Mouse (Mus musculus) urinary bladder, adult 18-20 months (tissue): ENCODE results near the gene Rnase2b.
"Not testable (repeated sequence)": the region's sequence is repeated elsewhere in the genome, so short reads cannot be mapped to it uniquely, and the experiment has no call there.

Source experiments
- DNase-seq, 2 experiments: peaks; one replicate each; pipeline ENCODE4 v3.0.0; 2022; ENCODE audit warnings: low spot score in 2 of 2, mixed read lengths in 2 of 2

Gene Rnase2b

DNA sequence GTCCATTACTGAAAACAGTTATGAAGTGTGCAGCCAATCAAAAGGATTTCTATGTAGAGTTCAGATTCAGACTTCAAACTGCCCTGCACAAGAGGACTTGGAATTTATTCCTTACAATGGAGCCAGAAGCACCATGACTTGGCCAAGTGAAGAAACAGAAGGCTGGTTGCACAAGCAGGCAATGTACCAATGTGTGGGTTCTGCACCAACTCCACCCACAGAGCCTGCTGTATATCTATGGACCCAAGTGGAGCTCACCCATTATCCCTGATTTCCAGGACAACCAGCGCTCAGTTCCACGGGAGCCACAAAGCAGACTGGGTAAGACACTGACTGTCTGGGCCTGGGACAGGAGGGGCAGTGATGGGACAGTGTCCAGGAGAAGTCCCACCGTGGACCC lies at the start of gene Rnase2b:
TSS of gene Rnase2b (plus strand) at position 285 of the 400 bp plus-strand sequence.
- DNase-seq = not testable (repeated sequence)

DNA sequence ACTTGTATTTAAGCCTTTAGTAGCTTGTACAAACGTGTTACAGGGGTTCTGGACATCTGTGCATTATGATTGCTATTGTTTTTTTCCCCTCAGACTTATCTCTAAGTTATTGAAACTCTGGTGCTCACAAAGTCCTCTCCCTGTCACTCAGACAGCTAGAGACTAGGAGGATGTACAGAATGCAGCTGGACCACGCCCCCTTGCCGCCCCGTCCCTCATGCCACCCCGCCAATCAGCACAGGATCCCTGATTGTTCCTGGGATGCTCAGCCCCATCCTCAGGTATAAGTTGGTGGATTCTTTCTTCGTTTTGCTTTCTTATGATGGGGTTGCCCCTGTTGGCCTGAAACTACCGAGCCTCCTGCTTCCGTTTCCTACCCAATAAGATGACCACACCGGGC lies 48.6 kb upstream of the Rnase2b start:
- no peak for DNase-seq

DNA sequence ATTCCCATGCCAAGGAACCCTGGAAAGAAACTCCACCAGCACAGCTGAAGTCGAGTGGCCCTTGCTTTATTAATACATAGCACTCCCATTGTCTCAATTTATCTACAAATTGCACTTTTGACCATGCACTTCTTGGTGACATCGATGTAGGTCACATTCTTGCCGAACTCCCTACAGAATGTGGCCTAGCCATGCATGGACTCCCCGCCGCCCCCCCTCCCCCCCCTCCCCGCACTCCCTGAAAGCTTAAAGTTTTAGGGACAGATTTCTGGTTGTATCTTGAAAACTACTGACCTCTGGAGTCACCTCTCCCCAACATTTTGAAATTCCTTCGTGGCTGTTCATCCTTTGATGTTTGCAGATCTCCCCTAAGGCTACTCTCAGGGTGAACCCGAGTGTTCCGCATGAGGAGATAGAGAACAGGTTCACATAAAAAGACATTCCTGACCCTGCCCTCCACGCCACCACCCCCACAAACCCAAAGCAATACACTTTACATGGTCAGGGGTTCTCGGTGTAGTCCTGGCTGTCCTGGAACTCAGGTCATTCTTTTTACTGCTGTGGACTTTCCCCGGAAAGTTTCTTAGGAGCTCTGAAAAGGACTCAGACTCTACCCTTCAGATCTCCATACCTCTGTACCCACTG lies 48.0 kb upstream of the Rnase2b start, which contains the start of gene Eddm3b:
TSS of gene Eddm3b (plus strand) at position 511 of the 645 bp plus-strand sequence.
- DNase-seq = no peak

DNA sequence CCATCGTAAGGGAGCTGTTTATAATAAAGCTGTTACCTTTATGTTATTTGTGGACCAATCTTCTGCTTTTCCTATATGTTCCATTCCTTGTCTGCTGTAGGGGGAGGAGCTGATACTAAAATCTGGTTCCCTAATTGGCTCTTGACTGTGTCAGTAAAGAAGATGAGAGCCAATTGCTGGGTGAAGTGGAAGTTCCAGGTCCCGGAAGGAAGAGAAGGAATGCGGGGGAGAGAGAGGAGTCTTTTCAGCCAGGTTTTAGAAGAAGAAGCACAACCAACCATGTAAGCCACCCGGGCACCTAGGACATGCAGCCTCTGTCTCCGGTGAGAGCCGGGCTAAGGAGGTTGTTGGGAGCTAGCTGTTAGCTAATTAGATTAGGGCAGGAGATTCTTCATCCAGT lies 36.4 kb upstream of the Rnase2b start:
- DNase-seq = no peak

DNA sequence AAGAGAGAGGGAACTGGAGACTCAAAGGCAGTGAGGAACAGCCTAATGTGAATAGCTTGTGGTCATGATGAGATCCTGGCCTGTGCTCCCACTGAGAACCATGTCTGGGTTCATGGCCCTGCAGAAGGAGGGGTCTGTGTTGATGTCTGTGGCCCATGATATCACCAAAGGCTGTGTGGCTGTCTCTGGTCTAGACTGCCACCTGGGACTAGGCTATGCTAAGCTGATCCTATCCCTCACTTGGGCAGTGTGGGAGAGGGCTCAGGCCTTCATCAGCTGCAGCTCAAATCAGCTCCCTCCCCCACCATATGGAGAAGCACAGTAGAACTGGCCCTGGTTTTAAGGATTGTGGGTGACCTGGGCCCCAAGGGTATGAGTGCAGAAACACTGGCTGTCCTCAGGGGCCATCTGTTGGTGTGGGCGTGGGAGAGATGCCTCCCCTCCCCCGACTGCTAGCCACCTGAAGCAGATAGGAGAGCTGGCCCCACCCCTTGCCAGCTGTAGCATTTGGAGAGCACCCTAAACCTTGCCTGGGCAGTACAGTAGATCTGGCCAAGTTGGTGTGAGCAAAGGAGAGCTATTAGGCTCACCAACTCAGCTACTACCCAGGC lies 34.3 kb upstream of the Rnase2b start:
- DNase-seq = no peak

DNA sequence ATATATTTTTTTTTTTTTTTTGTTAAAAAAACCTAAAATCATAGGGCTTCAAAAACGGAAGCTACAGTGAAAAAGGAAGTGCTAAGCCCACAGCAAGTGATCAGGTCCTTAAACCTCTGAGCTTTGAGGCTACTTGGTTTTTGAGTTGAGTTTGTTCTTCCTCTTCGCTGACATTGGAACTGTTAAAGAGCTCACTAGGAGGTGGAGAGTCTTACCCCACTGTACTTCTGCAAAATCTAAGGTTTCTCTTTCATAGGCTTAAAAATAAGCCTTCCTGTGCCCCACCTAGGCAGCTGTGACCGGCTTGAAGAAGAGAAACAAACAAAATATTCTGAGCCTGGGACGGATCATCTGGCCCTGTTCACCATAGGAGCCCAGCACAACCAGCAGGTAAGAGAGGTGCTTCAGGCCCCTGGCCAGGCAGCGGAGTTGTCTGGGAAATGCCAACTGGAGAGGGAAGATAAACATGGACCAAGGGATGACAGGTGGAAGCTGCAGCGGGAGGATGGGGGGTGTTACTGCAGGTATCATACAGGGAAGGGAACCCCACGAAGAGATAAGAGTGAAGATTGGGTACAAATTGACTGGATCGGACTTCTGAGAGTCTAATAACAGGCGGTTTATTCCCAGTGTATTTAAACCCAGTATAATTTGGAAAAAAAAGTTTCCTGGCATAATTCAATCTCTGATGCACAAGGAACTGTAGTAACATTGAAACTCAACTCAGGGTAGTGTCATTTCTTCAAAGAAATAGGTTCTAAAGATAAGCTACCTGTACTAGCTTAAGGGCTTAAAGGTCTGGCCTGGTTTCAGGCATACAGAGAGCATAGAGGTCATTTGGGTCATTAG lies 33.1 kb upstream of the Rnase2b start:
- DNase-seq = no peak

DNA sequence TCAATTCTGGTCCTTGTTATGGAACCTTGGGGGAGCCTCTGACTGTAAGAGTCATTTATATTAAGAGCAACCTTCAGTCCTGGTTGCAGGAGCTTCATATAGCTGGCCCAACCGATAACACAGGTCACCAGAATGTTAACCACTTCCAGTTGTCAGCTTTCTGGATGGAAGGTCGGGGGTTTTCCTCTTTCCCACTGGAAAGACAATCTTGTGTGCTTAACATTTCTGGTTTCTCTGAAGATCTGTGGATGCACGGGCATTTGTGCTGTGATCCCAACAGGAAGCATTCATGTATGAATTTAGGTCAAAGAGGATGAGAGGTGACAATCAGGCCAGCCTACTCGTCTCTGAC lies 32.5 kb upstream of the Rnase2b start:
- no peak for DNase-seq

DNA sequence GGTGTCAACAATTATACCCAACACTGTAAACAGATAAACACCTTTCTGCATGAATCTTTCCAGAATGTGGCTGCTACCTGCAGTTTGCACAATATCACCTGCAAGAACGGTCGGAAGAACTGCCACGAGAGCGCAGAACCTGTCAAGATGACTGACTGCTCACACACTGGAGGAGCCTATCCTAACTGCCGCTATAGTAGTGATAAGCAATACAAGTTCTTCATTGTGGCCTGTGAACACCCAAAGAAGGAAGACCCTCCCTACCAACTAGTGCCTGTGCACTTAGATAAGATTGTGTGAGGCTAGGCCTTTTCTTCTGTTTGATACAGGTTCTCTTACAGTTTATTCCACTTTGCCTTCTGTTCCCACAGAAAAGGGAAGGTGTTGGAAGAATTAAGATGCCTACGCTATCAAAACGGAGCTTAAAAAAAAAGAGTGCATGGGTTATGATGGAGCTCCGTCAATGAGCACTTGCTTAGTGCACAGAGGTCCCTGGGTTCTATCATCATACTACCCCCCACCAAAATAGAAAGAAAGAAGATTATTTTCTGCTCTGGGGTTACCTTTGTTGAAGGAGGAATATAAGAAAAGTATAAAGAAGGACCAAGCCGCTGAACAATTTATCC lies 31.6 kb upstream of the Rnase2b start:
- DNase-seq = no peak

DNA sequence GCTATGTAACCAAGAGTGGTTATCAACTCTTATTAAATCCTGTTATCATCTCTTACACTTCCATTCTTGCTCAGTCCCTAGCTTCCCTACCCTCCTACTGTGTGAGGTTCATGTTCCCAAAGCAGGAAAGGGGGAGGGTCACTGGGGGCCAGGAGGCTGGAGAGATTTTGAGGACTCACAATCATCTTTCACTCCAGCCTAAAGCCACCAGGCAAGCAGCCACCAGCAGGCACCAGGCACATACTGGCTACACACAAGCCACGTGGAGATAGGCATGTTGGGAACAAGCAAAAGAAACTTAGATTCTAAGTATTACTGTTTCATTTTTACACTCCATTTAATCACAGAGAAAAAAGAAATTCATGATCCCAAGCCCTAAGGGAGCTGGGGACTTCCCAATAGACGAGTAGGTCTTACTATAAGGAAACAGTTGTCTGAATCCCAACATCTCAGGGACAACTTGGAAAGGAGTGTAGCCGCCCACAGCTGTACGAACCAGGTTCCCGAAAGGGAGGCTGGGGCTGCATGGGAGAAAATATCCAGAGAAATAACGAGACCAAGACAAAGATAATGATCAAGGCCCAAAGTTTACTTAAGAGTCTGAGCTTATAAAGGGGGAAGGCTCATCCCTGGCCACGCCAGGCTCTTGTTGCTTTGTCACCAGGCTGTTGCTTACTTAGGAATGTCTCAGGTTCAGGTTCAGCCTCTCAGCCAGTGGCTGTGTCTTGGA lies 30.8 kb upstream of the Rnase2b start:
- DNase-seq = no peak

DNA sequence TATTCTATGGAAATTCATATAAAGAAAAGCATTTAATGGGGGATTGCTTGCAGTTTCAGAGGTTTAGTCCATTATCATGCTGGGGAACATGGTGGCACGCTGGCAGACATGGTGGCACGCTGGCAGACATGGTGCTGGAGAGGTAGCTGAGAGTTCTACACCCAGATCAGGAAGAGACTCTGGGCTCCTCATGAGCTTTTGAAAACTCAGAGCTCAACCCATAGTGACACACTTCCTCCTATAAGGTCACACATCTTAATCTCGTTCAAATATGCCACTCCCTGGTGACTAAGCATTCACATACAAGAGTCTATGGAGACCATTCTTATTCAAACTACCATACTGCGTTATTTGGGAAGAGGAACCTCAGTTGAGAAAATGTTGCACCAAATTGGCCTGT lies 29.7 kb upstream of the Rnase2b start:
- no peak for DNase-seq

DNA sequence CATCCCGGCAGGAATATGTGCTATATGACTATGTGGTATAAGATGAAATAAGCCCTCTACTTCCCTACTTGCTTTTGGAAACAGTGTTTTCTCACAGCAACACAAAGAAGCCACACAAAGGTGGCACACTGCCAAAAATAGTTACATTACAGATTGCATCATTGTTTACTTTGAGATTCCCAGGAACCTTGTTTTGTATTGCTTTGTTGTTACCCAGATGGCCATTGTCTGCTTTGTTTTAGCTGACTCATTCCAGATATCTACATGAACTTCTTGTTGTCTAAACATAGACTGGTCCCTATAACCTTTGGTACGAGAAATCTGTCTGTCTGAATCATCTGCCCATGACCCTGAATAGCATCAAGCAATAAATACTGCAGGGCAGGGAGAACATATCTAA lies 21.7 kb upstream of the Rnase2b start:
- DNase-seq = no peak

DNA sequence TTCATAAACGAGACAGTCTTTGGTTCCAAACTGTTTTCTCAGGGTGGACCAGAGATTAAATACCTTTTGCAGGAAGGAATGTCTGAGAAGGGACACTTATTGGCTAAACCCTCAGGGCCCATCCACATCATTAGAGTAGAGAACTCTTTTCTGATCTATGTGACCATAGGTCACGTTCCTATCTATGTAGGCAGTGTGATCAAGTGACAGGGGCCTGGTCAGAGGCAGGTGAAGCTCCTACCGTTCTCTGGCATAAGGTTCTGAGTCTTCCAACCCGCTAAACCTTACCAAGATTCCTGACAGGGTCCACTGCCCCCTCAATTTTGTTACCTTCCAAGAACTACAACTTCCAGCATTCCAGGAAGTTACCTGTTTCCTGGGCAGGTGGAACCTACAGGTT lies 19.9 kb upstream of the Rnase2b start:
- DNase-seq = no peak

DNA sequence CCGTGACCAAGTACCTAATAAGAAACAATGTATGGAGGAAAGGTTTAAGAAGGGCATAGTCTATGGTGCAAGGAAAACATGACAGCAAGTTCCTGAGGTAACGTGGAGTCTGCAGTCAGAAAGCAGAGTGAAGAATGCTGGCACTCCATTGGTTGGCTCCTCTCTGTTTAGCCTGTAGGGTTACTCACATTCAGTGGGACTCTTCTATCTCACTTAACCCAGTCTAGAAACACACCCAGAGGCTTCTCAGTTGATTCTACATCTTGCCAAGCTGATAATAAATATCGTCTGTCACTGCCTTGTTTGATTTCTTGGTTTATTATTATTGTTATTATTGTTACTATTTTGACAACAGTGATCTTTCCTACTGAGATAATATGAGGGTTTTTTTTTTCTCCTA lies 19.5 kb upstream of the Rnase2b start:
- no peak for DNase-seq

DNA sequence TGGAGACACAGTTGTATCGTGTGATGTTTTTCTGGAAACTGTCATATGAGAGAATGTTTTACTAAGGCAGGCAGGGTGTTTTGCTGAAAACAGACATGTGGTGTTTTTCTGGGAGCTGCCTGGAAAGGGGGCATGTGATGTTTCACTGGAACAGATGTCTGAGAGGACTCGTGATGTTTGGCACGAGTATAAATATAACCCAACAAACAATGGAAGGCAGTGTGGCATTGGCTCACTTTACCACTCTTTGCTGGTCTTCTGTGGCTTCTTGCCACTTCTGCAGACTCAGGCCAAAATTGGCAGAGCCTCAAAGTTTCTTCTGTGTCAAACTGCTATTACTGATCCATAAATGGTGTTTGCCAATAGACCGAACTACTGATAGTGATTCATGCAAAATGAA lies 18.8 kb upstream of the Rnase2b start:
- no peak for DNase-seq

DNA sequence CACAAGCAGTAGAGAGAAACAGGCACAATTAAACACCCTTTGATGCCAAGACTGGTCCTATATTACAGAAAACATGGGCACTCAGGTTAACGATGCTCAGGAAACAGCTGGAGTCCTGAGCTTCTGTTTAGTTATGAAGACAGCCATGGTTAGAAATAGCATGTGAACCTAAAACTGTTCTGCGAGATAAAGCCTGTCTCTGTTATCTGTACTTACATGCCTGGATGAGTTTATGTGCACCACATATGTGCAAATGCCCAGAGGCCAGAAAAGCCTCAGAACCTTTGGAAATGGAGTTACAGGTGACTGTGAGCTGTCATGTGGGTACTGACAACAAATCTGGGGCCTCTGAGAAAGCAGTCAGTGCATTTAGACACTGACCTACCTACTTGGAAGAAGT lies 18.1 kb upstream of the Rnase2b start:
- no peak for DNase-seq

DNA sequence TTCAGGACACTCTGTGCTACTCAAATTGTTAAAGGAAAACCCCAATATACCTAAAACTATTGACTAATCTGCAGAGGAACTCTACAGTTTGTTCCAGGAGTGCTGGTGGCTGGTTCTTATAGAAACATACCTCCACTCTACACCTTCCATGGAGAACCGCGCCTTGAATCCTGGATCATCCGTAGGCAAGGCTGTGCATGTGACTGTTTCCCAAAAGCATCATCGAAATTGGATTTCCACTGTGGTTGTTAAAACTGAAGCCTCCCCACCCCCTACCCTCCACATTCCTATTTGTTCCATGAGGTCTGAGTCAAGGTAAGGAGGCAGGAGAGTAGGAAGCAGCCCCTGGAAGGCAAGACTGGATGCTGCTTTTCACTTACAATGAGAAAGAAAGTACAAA lies 17.6 kb upstream of the Rnase2b start:
- DNase-seq = no peak

DNA sequence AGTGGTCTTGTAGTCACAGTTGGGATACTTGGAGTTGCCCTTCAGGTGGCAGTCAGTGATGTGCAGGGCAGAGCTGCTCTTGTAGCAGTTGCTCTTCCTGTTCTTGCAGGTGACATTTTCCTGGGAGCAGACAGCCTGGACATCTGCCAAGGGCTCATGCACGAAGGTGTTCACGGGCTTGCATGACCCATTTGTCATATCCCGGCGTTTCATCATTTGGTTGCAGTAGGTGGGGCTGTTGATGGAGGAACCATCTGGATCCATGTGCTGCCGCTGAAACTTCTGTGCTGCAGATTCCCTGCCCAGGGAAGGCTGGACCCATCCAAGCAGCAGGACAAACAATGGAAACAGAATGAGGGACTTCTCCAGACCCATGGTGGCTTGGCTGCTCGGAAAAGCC lies 16.5 kb upstream of the Rnase2b start:
- no peak for DNase-seq

DNA sequence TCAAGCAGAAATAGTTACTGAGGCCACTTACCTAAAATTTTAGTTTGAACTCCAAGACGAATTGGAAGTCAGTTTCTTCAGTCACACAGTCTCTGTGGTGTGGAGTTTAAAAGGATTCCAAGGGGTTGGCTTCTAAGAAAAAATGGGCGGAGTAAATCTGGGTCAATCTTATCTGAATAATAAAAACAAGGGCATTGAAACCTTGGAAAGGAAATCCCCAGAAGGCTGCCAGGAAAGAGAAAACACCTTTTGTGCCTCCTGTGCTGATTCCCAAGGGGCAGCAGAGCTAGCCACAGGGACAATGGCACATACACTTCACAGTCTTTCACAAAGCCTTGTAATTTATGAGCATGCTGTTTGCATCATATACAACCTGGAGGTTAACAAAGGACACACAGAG lies 15.4 kb upstream of the Rnase2b start, which contains the start of gene Rnase1:
TSS of gene Rnase1 (minus strand) at position 101 of the 400 bp plus-strand sequence.
- no peak for DNase-seq

DNA sequence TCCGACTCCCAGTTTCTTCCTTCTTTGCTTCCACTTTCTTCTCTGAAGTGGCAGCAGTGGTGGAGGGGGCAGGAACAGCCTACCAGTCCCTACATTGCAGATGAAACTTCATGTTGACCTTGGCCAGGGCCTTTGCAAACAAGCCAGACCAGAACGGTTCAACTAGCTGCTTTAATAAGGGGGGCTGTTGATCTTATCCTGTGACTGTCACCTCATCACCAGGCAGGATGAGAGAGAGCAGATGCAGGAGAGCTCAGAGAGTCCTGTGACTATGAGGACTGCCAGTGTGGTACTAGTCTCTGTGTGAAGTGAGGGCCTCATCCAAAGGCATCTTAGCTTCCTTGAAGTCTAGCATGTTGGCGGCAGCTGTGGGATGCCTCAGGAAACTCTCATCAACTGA lies 14.1 kb upstream of the Rnase2b start:
- no peak for DNase-seq

DNA sequence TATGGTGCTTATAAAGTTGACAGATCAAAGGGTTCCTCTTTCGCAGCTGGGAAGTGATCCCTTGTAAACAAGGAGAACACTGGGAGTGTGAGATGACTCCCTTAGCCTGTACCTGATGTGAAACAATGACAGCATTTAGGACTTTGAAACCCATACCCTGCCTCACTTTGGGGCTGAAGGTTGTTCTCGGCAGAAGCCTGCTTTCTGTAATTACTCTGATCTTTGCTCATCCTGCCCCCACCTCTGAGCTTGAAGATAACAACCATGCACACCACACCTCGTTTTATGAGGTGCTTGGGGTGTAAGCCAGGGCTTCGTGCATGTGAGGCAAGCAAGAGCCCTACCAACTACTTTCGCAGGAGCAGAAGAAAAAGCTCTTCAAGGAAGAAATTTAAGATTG lies 12.9 kb upstream of the Rnase2b start:
- no peak for DNase-seq

DNA sequence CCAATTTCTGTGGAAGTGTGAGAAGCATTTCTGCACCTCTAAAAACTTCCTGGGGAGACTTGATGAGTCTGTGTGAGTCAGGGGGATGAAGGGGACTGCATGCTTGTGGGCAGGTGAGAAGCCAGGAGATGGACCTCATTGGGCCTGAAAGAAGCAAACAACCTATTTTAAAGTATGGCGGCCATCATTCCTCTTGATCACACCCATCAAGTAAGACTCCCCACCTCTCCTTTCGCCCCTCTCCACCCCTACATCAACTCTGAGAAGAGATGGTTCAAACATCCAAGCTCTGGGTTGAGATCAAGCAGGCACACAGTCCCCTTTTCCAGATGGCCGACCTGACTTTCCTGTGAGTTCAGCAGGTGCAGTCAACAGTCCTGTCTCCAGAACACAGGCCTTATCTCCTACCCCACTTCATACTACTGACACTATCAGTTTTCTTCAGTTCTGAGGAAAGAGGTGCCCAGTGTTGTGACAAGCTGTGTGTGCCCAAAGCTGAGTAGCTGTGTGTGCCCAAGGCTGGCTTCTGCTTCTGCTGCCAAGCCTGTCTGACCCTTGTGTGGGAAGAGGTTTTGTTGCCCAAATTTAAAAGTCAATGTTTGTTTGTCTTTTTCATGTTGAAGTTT lies 11.7 kb upstream of the Rnase2b start:
- DNase-seq = no peak
